Mouse (Mus musculus) lung, postnatal 0 days (tissue): ENCODE measurements around the gene Cish. TPM values are rescaled to one million over a fixed set of nuclear protein-coding genes. Genes with fewer than 3 reads are reported as not detected.

Experiments used
- ATAC-seq: fragments of 200-750 bp; cut with Nextera tagmentation; 2 replicates; pipeline ENCODE4 v1.8.0; 2017; ENCODE audit warnings: moderate library complexity
- DNase-seq: peaks from one replicate; pipeline ENCODE4 v3.0.0-alpha.2; 2016; ENCODE audit warnings: low spot score
- H3K27ac ChIP-seq: fragments of 300-500 bp; sonication (generic); 2 replicates; pipeline ENCODE4 v1.5.1; 2014; ENCODE audit warnings: antibody characterized with exemption, mild to moderate bottlenecking, low read length, mixed read lengths
- H3K27me3 ChIP-seq: fragments of 300-500 bp; sonication (generic); replicated peaks from 2 replicates; pipeline ENCODE4 v1.6.1; 2014; ENCODE audit warnings: low read length, mixed read lengths; ENCODE audit not compliant: insufficient read depth
- H3K36me3 ChIP-seq: fragments of 300-500 bp; sonication (generic); 2 replicates; pipeline ENCODE4 v1.6.1; 2014; ENCODE audit warnings: low read length, mixed read lengths; ENCODE audit not compliant: insufficient read depth
- H3K4me1 ChIP-seq: fragments of 300-500 bp; sonication (generic); 2 replicates; pipeline ENCODE4 v1.6.1; 2014; ENCODE audit warnings: antibody characterized with exemption, low read depth, low read length, mixed read lengths; ENCODE audit not compliant: insufficient read depth
- H3K4me2 ChIP-seq: fragments of 300-500 bp; sonication (generic); replicated peaks from 2 replicates; pipeline ENCODE4 v1.6.1; 2014; ENCODE audit warnings: low read depth, mild to moderate bottlenecking, low read length, moderate library complexity, mixed read lengths
- H3K4me3 ChIP-seq: fragments of 300-500 bp; sonication (generic); 2 replicates; pipeline ENCODE4 v1.5.1; 2014; ENCODE audit warnings: low read depth, low read length
- H3K9ac ChIP-seq: fragments of 300-500 bp; sonication (generic); replicated peaks from 2 replicates; pipeline ENCODE4 v1.6.1; 2014; ENCODE audit warnings: low read depth, mild to moderate bottlenecking
- H3K9me3 ChIP-seq: fragments of 300-500 bp; sonication (generic); 2 replicates; pipeline ENCODE4 v1.6.1; 2016; ENCODE audit warnings: low read length, mixed read lengths
- CTCF ChIP-seq: IDR thresholded peaks from 2 replicates; pipeline ENCODE4 v1.5.1; 2016; ENCODE audit warnings: antibody characterized with exemption, mild to moderate bottlenecking
- EP300 ChIP-seq: IDR thresholded peaks from 2 replicates; pipeline ENCODE4 v1.6.1; 2016; ENCODE audit warnings: antibody characterized with exemption, mild to moderate bottlenecking, control low read depth
- WGBS: fragments of 180-500 bp; shearing (Covaris S2); extraction: QIAGEN DNeasy Blood & Tissue Kit; methylation state at CpG from one replicate; pipeline ENCODE4 v1.1.7; 2014; 5-methylcytosine and 5-hydroxymethylcytosine counted together
- polyA plus RNA-seq: library from polyadenylated mRNA; unstranded; fragments of >200 nt; fragmentation: Nextera tagmentation; extraction: Ambion mirVana; gene quantifications from 2 replicates; pipeline ENCODE4 v1.2.1, GENCODE M21; 2015

Gene Cish
- polyA plus RNA-seq, 1 experiment from 2014 or later = 49.2 TPM

DNA sequence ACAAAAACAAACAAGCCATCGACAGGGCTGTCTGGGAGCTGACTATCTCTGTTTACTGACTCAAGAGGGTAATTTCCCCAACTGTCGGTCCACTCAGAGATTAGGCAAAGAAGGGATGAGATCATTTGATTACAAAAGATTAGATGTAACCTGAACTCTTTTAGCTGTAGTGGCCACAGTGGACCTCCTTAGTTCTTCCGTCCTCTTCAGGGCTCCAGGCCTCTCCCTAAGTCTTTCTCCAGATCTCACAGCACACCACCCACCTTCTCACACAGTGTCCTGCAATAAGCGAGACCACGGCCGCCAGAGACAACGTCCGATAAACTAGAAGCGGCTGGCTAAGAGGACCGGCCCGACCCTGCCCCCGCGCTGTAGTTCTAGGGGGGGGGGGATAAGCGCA lies 215 bp downstream of the Cish start:
- H3K27me3 ChIP-seq = no peaks in the 10 kb centered on the region
- H3K9me3 ChIP-seq = no peaks in the 10 kb centered on the region
- DNase-seq (peak; percentile 93), ATAC-seq (peak; percentile 43)
- H3K4me1 ChIP-seq = peaks cover 15% of the 10 kb centered on the region; the same call in 1 of the 2 replicates
- peak overlapping the region; percentile 76 for H3K4me2 ChIP-seq
- peak; percentile 46; the same call in 1 of the 2 replicates for TF ChIP-seq EP300
- no peak for TF ChIP-seq CTCF
- 0% methylated on average over 13 of the region's 14 CpGs for WGBS
- no peak overlapping the region; the same call in 1 of the 2 replicates for H3K9ac ChIP-seq
- H3K4me3 ChIP-seq = peak overlapping the region; percentile 78
- peak overlapping the region; percentile 98 for H3K27ac ChIP-seq
- H3K36me3 ChIP-seq = peaks cover 13% of the 10 kb centered on the region

DNA sequence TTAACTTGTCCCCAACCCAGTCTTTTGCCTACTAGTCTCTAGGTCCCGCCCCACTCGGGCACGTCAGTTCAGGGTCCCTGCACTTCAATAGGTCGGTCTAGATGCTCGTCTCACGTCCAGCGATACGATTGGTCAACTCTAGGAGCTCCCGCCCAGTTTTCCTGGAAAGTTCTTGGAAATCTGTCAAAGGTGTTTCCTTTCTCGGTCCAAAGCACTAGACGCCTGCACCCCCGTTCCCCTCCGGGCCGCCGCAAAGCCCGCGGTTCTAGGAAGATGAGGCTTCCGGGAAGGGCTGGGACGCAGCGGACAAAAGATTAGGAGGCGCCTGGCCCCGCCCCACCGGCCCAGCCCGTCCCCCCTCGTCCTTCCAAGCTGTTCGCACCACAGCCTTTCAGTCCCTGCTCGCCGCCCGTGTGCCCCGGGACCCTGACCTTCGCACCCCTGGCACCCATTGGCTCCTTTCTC lies 707 bp downstream of the Cish start:
- Histone ChIP-seq H3K36me3 (peaks cover 18% of the 10 kb centered on the region), H3K4me3 (peak overlapping the region; percentile 78)
- DNase-seq = peak; percentile 98

DNA sequence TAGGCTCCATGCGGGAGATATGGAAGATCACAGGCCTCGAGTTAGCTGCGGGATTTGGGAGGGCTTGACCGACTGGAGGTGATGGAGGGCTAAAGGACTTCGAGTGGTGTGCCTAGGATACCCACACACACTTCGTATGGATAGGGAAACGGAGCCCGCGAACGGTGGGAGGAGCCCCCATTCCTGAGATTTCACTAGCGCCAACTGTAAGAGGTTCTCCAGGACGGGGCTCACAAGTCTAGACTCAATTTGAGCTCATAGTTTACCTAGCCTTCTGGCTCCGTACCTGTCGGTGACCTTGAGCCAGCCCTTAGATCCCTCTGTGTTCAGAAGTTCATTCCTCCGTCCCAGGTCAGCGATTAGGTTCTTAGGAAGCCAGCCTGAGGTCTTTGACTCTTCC lies 1.2 kb downstream of the Cish start:
- peak overlapping the region; percentile 78 for H3K4me3 ChIP-seq
- 4% methylated on average over 16 of the region's 16 CpGs for WGBS
- H3K9me3 ChIP-seq = no peaks in the 10 kb centered on the region
- H3K4me2 ChIP-seq = peak overlapping the region; percentile 76
- peaks cover 15% of the 10 kb centered on the region; the same call in 1 of the 2 replicates for H3K4me1 ChIP-seq
- peaks cover 19% of the 10 kb centered on the region for H3K36me3 ChIP-seq
- peak overlapping the region; percentile 98 for H3K27ac ChIP-seq
- no peaks in the 10 kb centered on the region for H3K27me3 ChIP-seq
- no peak for TF ChIP-seq CTCF
- no peak for TF ChIP-seq EP300
- ATAC-seq (0 out of 2 replicates have a peak, but pooled peaks have one; percentile 1), DNase-seq (peak; percentile 68)
- H3K9ac ChIP-seq = peak overlapping the region; percentile 93

More for the DNA sequence above, 707 bp downstream of the Cish start:
- Histone ChIP-seq H3K9ac (peak overlapping the region; percentile 93), H3K9me3 (no peaks in the 10 kb centered on the region), H3K27me3 (no peaks in the 10 kb centered on the region), H3K4me1 (peaks cover 15% of the 10 kb centered on the region; the same call in 1 of the 2 replicates), H3K27ac (peak overlapping the region; percentile 98), H3K4me2 (peak overlapping the region; percentile 76)
- peak; percentile 93 for ATAC-seq
- 2% methylated on average over 31 of the region's 31 CpGs for WGBS
- TF ChIP-seq EP300 = peak; percentile 97
- no peak for TF ChIP-seq CTCF

DNA sequence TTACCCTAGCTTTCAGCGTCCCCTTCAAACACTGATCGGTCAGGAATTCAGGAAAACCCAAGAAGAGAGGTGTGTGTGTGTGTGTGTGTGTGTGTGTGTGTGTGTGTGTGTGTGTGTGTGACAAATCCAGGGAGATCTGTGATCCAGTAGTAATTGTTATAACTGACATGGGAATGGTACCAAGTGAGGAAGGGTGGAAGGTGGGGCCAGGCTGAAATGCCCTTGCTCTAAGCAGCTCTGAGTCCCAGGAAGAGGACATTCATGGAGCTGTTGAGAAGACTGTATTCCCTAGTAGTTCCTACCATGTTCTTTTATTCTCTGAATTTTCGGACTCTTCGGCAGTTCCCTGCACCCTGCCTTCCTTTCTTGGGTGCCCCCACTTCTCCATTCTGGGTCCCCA lies 1.8 kb downstream of the Cish start:
- Histone ChIP-seq H3K9ac (peak overlapping the region; percentile 93), H3K4me2 (peak overlapping the region; percentile 76), H3K9me3 (no peaks in the 10 kb centered on the region), H3K4me1 (peaks cover 15% of the 10 kb centered on the region; the same call in 1 of the 2 replicates), H3K4me3 (peak overlapping the region; percentile 78), H3K36me3 (peaks cover 19% of the 10 kb centered on the region), H3K27ac (peak overlapping the region; percentile 98), H3K27me3 (no peaks in the 10 kb centered on the region)
- DNase-seq (no peak), ATAC-seq (no peak)
- TF ChIP-seq CTCF = no peak
- no peak for TF ChIP-seq EP300
- WGBS = 53% methylated on average over 4 of the region's 4 CpGs

DNA sequence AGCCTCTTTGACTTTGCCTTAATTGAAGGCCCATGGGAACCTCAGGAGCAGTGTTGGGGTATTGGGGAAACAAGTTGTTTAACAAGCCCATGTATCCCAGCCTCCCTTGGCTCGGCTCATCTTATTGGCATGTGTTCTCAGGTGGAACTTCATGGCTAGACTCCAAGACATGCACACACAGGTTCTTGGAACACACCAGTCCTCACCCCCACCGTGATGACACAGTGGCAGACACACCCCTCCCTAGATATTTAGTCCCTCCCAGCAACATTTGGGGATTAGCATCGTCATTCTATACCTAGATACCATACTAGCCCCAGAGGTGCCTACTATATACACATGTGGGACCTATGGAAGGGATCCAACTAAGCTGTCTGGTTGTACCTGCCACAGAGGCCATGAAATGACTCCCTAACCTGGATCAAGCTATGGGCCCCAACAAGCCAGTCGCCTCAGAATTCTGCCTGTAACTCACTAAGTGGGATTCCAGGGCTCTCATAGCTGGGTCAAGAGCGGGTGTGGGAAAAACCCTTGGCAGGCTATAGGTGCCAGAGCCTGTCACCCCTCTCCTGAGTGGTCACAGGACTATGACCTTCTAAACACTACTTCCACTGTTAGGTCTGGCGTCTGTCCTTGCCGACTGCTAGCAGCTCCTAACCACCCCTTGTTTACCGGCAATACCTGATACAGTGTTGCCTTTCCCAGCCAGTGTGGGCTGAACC lies 2.4 kb downstream of the Cish start:
- 40% methylated on average over 8 of the region's 8 CpGs for WGBS

DNA sequence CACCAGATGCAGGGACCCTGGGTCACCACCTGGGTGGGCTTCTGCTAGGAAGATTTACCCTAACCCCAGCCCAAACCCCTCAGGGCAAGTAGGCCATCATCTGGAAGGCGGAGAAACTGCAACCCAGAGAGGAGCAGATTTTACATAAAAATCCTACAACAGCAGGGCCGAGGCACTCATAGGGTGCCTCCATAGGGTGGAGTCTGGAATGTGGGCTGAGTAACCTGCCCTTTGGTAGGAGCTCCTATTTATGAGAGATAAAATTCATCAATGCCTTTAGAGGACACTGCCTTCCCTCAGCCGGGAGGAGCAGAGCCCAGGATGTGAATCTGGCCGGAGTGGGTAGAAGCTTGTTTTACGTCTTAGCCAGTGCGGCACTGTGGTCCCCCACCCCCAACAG lies 3.0 kb downstream of the Cish start:
- DNase-seq = no peak
- H3K27me3 ChIP-seq = no peaks in the 10 kb centered on the region
- H3K9me3 ChIP-seq = no peaks in the 10 kb centered on the region
- peaks cover 25% of the 10 kb centered on the region; the same call in 1 of the 2 replicates for H3K4me1 ChIP-seq
- H3K36me3 ChIP-seq = peaks cover 19% of the 10 kb centered on the region
- ATAC-seq = no peak
- H3K4me2 ChIP-seq = peak overlapping the region; percentile 76
- H3K4me3 ChIP-seq = peak overlapping the region; percentile 78
- TF ChIP-seq EP300 (no peak), CTCF (peak; percentile 33)
- peak overlapping the region; percentile 98 for H3K27ac ChIP-seq
- peak overlapping the region; percentile 93 for H3K9ac ChIP-seq
- 56% methylated on average over 6 of the region's 6 CpGs for WGBS

More for the DNA sequence above, 2.4 kb downstream of the Cish start:
- no peaks in the 10 kb centered on the region for H3K9me3 ChIP-seq
- ATAC-seq (peak; percentile 37), DNase-seq (peak; percentile 88)
- H3K4me3 ChIP-seq = peak overlapping the region; percentile 78
- TF ChIP-seq EP300 = peak; percentile 91
- TF ChIP-seq CTCF = no peak
- H3K4me1 ChIP-seq = peaks cover 19% of the 10 kb centered on the region; the same call in 1 of the 2 replicates
- no peaks in the 10 kb centered on the region for H3K27me3 ChIP-seq
- H3K27ac ChIP-seq = peak overlapping the region; percentile 98
- H3K4me2 ChIP-seq = peak overlapping the region; percentile 76
- peaks cover 19% of the 10 kb centered on the region for H3K36me3 ChIP-seq
- peak overlapping the region; percentile 93 for H3K9ac ChIP-seq
